Mouse (Mus musculus) ES-Bruce4 (cell line): Measurements from ENCODE around the gene Zfp382. TPM values are rescaled to one million over a fixed set of nuclear protein-coding genes. Genes with fewer than 3 reads are reported as not detected.

ENCODE experiments used
- H3K27ac ChIP-seq: 2 replicates; pipeline ENCODE4 v1.5.1; 2012; ENCODE audit warnings: low read length, inconsistent platforms; ENCODE audit not compliant: insufficient read depth
- H3K27me3 ChIP-seq: 2 replicates; pipeline ENCODE4 v1.6.1; 2012; ENCODE audit warnings: mild to moderate bottlenecking, low read length, inconsistent platforms; ENCODE audit not compliant: control insufficient read depth, poor library complexity, insufficient read depth, severe bottlenecking
- H3K36me3 ChIP-seq: 2 replicates; pipeline ENCODE4 v1.6.1; 2012; ENCODE audit warnings: inconsistent platforms, mild to moderate bottlenecking, low read length, moderate library complexity; ENCODE audit not compliant: control insufficient read depth, poor library complexity, insufficient read depth, severe bottlenecking
- H3K4me1 ChIP-seq: one replicate; pipeline ENCODE4 v1.8.1; 2011; ENCODE audit warnings: low read length; ENCODE audit not compliant: control insufficient read depth, insufficient read depth
- H3K4me3 ChIP-seq: 2 replicates; pipeline ENCODE4 v1.5.1; 2011; ENCODE audit warnings: low read depth, mild to moderate bottlenecking, low read length
- H3K9ac ChIP-seq: 2 replicates; pipeline ENCODE4 v1.6.1; 2012; ENCODE audit warnings: low read depth, mild to moderate bottlenecking, inconsistent platforms; ENCODE audit not compliant: poor library complexity, severe bottlenecking
- H3K9me3 ChIP-seq: replicated peaks from 2 replicates; pipeline ENCODE4 v1.6.1; 2012; ENCODE audit warnings: mild to moderate bottlenecking, low read length, inconsistent platforms; ENCODE audit not compliant: control insufficient read depth, poor library complexity, insufficient read depth, severe bottlenecking
- CTCF ChIP-seq: IDR thresholded peaks from one replicate; pipeline ENCODE4 v1.8.1; 2011; ENCODE audit warnings: low read depth, low read length
- EP300 ChIP-seq: IDR thresholded peaks from 2 replicates; pipeline ENCODE4 v1.6.1; 2011; ENCODE audit warnings: low read depth, low read length; ENCODE audit not compliant: insufficient read depth
- POLR2A ChIP-seq: IDR thresholded peaks from one replicate; pipeline ENCODE4 v1.8.1; 2011; ENCODE audit warnings: low read length; ENCODE audit not compliant: insufficient read depth
- polyA plus RNA-seq: library from polyadenylated mRNA; stranded (reverse); fragments of >200 nt; gene quantifications from 2 replicates; pipeline ENCODE4 v1.2.4, GENCODE M21; 2011; ENCODE audit warnings: low read depth; ENCODE audit not compliant: missing spikeins, insufficient read depth, insufficient read length

Gene Zfp382
- polyA plus RNA-seq, 1 experiment: 9.0 TPM

GRCm38 (mm10) chr7:30090970-30091585 lies 30.7 kb upstream of the Zfp382 start:
- no peak for TF ChIP-seq CTCF
- TF ChIP-seq EP300: no peak
- no peak for TF ChIP-seq POLR2A
- Histone ChIP-seq H3K9ac (peak overlapping the region; percentile 48), H3K36me3 (peaks cover 9% of the 10 kb centered on the region), H3K27me3 (no peaks in the 10 kb centered on the region), H3K4me3 (peak overlapping the region; percentile 64), H3K27ac (peak overlapping the region; percentile 93), H3K4me1 (peaks cover 3% of the 10 kb centered on the region), H3K9me3 (no peaks in the 10 kb centered on the region)

- H3K9me3 ChIP-seq: no peaks in the 10 kb centered on the region
- no peak overlapping the region for H3K27ac ChIP-seq
- no peaks in the 10 kb centered on the region for H3K27me3 ChIP-seq
- no peak for TF ChIP-seq POLR2A
- TF ChIP-seq EP300: no peak
- TF ChIP-seq CTCF: no peak
- no peak overlapping the region for H3K9ac ChIP-seq
- H3K4me3 ChIP-seq: no peak overlapping the region
- peaks cover 3% of the 10 kb centered on the region for H3K4me1 ChIP-seq
- H3K36me3 ChIP-seq: no peaks in the 10 kb centered on the region
Measured at GRCm38 (mm10) chr7:30092666-30093065, 29.1 kb upstream of the Zfp382 start.

- no peaks in the 10 kb centered on the region for H3K4me1 ChIP-seq
- peak overlapping the region; percentile 77 for H3K9ac ChIP-seq
- no peaks in the 10 kb centered on the region for H3K27me3 ChIP-seq
- TF ChIP-seq POLR2A (no peak), CTCF (no peak), EP300 (no peak)
- no peaks in the 10 kb centered on the region for H3K36me3 ChIP-seq
- no peaks in the 10 kb centered on the region for H3K9me3 ChIP-seq
- peak overlapping the region; percentile 76 for H3K27ac ChIP-seq
- peak overlapping the region; percentile 27; the same call in 1 of the 2 replicates for H3K4me3 ChIP-seq
Measured at GRCm38 (mm10) chr7:30093918-30094415, 27.8 kb upstream of the Zfp382 start.

GRCm38 (mm10) chr7:30094646-30095429 lies 26.9 kb upstream of the Zfp382 start, which contains the start of gene Zfp260:
Gene Zfp260, plus strand, starts transcription at chr7:30094777.
- peak within 1 kb of the TSS; percentile 77 for H3K9ac ChIP-seq
- no peaks in the 10 kb centered on the region for H3K36me3 ChIP-seq
- peak; percentile 35 for TF ChIP-seq POLR2A
- TF ChIP-seq EP300: no peak
- H3K27me3 ChIP-seq: no peaks in the 10 kb centered on the region
- H3K9me3 ChIP-seq: no peaks in the 10 kb centered on the region
- H3K27ac ChIP-seq: peak within 1 kb of the TSS; percentile 98
- peak within 1 kb of the TSS; percentile 88 for H3K4me3 ChIP-seq
- no peaks in the 10 kb centered on the region for H3K4me1 ChIP-seq

- Histone ChIP-seq H3K4me3 (peak overlapping the region; percentile 51), H3K9ac (peak overlapping the region; percentile 77), H3K4me1 (no peaks in the 10 kb centered on the region), H3K27me3 (no peaks in the 10 kb centered on the region), H3K27ac (peak overlapping the region; percentile 20; the same call in 1 of the 2 replicates), H3K36me3 (no peaks in the 10 kb centered on the region), H3K9me3 (no peaks in the 10 kb centered on the region)
- no peak for TF ChIP-seq POLR2A
- no peak for TF ChIP-seq CTCF
- no peak for TF ChIP-seq EP300
Measured at GRCm38 (mm10) chr7:30095551-30096125, 26.1 kb upstream of the Zfp382 start.
